Mouse (Mus musculus) embryonic fibroblast, embryonic 13.5 days (primary cell): ENCODE data around the gene Klf7.

Experiments
- CTCF ChIP-seq: IDR thresholded peaks from 2 replicates; pipeline ENCODE4 v1.5.1; 2011; ENCODE audit warnings: mild to moderate bottlenecking, control low read depth, low read length, moderate library complexity, borderline replicate concordance; ENCODE audit not compliant: insufficient read depth
- POLR2A ChIP-seq: IDR thresholded peaks from 2 replicates; pipeline ENCODE4 v1.6.1; 2011; ENCODE audit warnings: low read depth, mild to moderate bottlenecking, control low read depth, low read length, moderate library complexity

- TF ChIP-seq CTCF (no peak), POLR2A (0 out of 2 replicates have a peak, but pooled peaks have one; percentile 23)
Observed at GRCm38 (mm10) chr1:64119851-64120250, 2.2 kb downstream of the Klf7 start.
